Mouse (Mus musculus): ENCODE measurements around the gene Gm45808. TPM values are rescaled to one million over a fixed set of nuclear protein-coding genes. Genes with fewer than 3 reads are reported as not detected.
A peak's percentile ranks its signal among the peaks of the same experiment; 100 is the strongest.

The Gm45808 gene
- polyA plus RNA-seq, 1 experiment from 2014 or later: not detected

GRCm38 (mm10) chr7:45492951-45493350, 6.3 kb upstream of the Gm45808 start:
- Histone ChIP-seq H3K27me3 (ENCODE audit: control insufficient read depth, insufficient read depth, low read length) (no peaks in the 10 kb centered on the region), H3K4me1 (ENCODE audit: control insufficient read depth, insufficient read depth, low read length) (0 out of 2 replicates have a peak, but pooled peaks cover 3% of the 10 kb centered on the region), H3K9me3 (replicated peaks; ENCODE audit: control insufficient read depth, low read length) (no peaks in the 10 kb centered on the region), H3K27ac (ENCODE audit: low read depth, low read length) (no peak overlapping the region), H3K4me3 (ENCODE audit: low read depth, low read length) (no peak overlapping the region), H3K36me3 (ENCODE audit: control insufficient read depth, insufficient read depth, low read length) (peaks cover 29% of the 10 kb centered on the region), H3K9ac (ENCODE audit: low read depth, low read length) (no peak overlapping the region), H3K4me2 (no peak overlapping the region)
- WGBS (ENCODE audit: insufficient replicate concordance): 88% methylated on average over 5 of the region's 5 CpGs
- ATAC-seq (replicated peaks; ENCODE audit: insufficient number of reproducible peaks, low FRiP score, low TSS enrichment): no peak

GRCm38 (mm10) chr7:45492225-45492844, 5.7 kb upstream of the Gm45808 start:
- WGBS (ENCODE audit: insufficient replicate concordance): 91% methylated on average over 8 of the region's 8 CpGs
- H3K4me3 ChIP-seq (ENCODE audit: low read depth, low read length): no peak overlapping the region
- no peaks in the 10 kb centered on the region for H3K9me3 ChIP-seq (replicated peaks; ENCODE audit: control insufficient read depth, low read length)
- H3K27me3 ChIP-seq (ENCODE audit: control insufficient read depth, insufficient read depth, low read length): no peaks in the 10 kb centered on the region
- H3K27ac ChIP-seq (ENCODE audit: low read depth, low read length): no peak overlapping the region
- H3K9ac ChIP-seq (ENCODE audit: low read depth, low read length): no peak overlapping the region
- no peak overlapping the region for H3K4me2 ChIP-seq
- H3K4me1 ChIP-seq (ENCODE audit: control insufficient read depth, insufficient read depth, low read length): 0 out of 2 replicates have a peak, but pooled peaks cover 3% of the 10 kb centered on the region
- H3K36me3 ChIP-seq (ENCODE audit: control insufficient read depth, insufficient read depth, low read length): peaks cover 27% of the 10 kb centered on the region
- no peak for ATAC-seq (replicated peaks; ENCODE audit: insufficient number of reproducible peaks, low FRiP score, low TSS enrichment)

GRCm38 (mm10) chr7:45491264-45491663, 4.7 kb upstream of the Gm45808 start:
- ATAC-seq (replicated peaks; ENCODE audit: insufficient number of reproducible peaks, low FRiP score, low TSS enrichment): no peak
- no peak overlapping the region for H3K4me3 ChIP-seq (ENCODE audit: low read depth, low read length)
- H3K9ac ChIP-seq (ENCODE audit: low read depth, low read length): no peak overlapping the region
- H3K4me1 ChIP-seq (ENCODE audit: control insufficient read depth, insufficient read depth, low read length): 0 out of 2 replicates have a peak, but pooled peaks cover 3% of the 10 kb centered on the region
- H3K4me2 ChIP-seq: peak overlapping the region; percentile 27
- H3K36me3 ChIP-seq (ENCODE audit: control insufficient read depth, insufficient read depth, low read length): peaks cover 27% of the 10 kb centered on the region
- no peaks in the 10 kb centered on the region for H3K27me3 ChIP-seq (ENCODE audit: control insufficient read depth, insufficient read depth, low read length)
- H3K27ac ChIP-seq (ENCODE audit: low read depth, low read length): no peak overlapping the region
- WGBS (ENCODE audit: insufficient replicate concordance): 26% methylated on average over 3 of the region's 3 CpGs
- no peaks in the 10 kb centered on the region for H3K9me3 ChIP-seq (replicated peaks; ENCODE audit: control insufficient read depth, low read length)

- no peaks in the 10 kb centered on the region for H3K27me3 ChIP-seq (ENCODE audit: control insufficient read depth, insufficient read depth, low read length)
- no peaks in the 10 kb centered on the region for H3K9me3 ChIP-seq (replicated peaks; ENCODE audit: control insufficient read depth, low read length)
- H3K36me3 ChIP-seq (ENCODE audit: control insufficient read depth, insufficient read depth, low read length): peaks cover 27% of the 10 kb centered on the region
- 0 out of 2 replicates have a peak, but pooled peaks have one; percentile 12 for ATAC-seq (replicated peaks; ENCODE audit: insufficient number of reproducible peaks, low FRiP score, low TSS enrichment)
- no peak overlapping the region for H3K9ac ChIP-seq (ENCODE audit: low read depth, low read length)
- WGBS (ENCODE audit: insufficient replicate concordance): 40% methylated on average over 9 of the region's 9 CpGs
- 0 out of 2 replicates have a peak, but pooled peaks cover 3% of the 10 kb centered on the region for H3K4me1 ChIP-seq (ENCODE audit: control insufficient read depth, insufficient read depth, low read length)
- H3K4me3 ChIP-seq (ENCODE audit: low read depth, low read length): no peak overlapping the region
- no peak overlapping the region for H3K27ac ChIP-seq (ENCODE audit: low read depth, low read length)
- H3K4me2 ChIP-seq: peak overlapping the region; percentile 27
Observed at GRCm38 (mm10) chr7:45490822-45491221, 4.2 kb upstream of the Gm45808 start.

GRCm38 (mm10) chr7:45489578-45489977, 3.0 kb upstream of the Gm45808 start:
- ATAC-seq (replicated peaks; ENCODE audit: insufficient number of reproducible peaks, low FRiP score, low TSS enrichment): no peak
- H3K4me2 ChIP-seq: 0 out of 2 replicates have a peak overlapping the region, but pooled peaks have one; percentile 76
- WGBS (ENCODE audit: insufficient replicate concordance): 55% methylated on average over 7 of the region's 7 CpGs
- no peak overlapping the region for H3K9ac ChIP-seq (ENCODE audit: low read depth, low read length)
- H3K27ac ChIP-seq (ENCODE audit: low read depth, low read length): no peak overlapping the region
- 0 out of 2 replicates have a peak, but pooled peaks cover 3% of the 10 kb centered on the region for H3K4me1 ChIP-seq (ENCODE audit: control insufficient read depth, insufficient read depth, low read length)
- H3K9me3 ChIP-seq (replicated peaks; ENCODE audit: control insufficient read depth, low read length): no peaks in the 10 kb centered on the region
- H3K36me3 ChIP-seq (ENCODE audit: control insufficient read depth, insufficient read depth, low read length): peaks cover 17% of the 10 kb centered on the region
- no peaks in the 10 kb centered on the region for H3K27me3 ChIP-seq (ENCODE audit: control insufficient read depth, insufficient read depth, low read length)
- no peak overlapping the region for H3K4me3 ChIP-seq (ENCODE audit: low read depth, low read length)

GRCm38 (mm10) chr7:45488293-45489204, 1.9 kb upstream of the Gm45808 start, which contains the start of gene Dhdh:
Gene Dhdh (minus strand): TSS chr7:45488805.
- WGBS (ENCODE audit: insufficient replicate concordance): 6% methylated on average over 38 of the region's 38 CpGs
- Histone ChIP-seq H3K4me1 (ENCODE audit: control insufficient read depth, insufficient read depth, low read length) (0 out of 2 replicates have a peak, but pooled peaks cover 3% of the 10 kb centered on the region), H3K4me2 (peak within 1 kb of the TSS; percentile 76), H3K4me3 (ENCODE audit: low read depth, low read length) (peak within 1 kb of the TSS; percentile 55), H3K27ac (ENCODE audit: low read depth, low read length) (peak within 1 kb of the TSS; percentile 57; the same call in 1 of the 2 replicates), H3K9me3 (replicated peaks; ENCODE audit: control insufficient read depth, low read length) (no peaks in the 10 kb centered on the region), H3K27me3 (ENCODE audit: control insufficient read depth, insufficient read depth, low read length) (no peaks in the 10 kb centered on the region), H3K9ac (ENCODE audit: low read depth, low read length) (peak within 1 kb of the TSS; percentile 80), H3K36me3 (ENCODE audit: control insufficient read depth, insufficient read depth, low read length) (peaks cover 8% of the 10 kb centered on the region; the same call in 1 of the 2 replicates)
- ATAC-seq (replicated peaks; ENCODE audit: insufficient number of reproducible peaks, low FRiP score, low TSS enrichment): peak; percentile 31

GRCm38 (mm10) chr7:45487861-45488292, 1.3 kb upstream of the Gm45808 start:
- peaks cover 5% of the 10 kb centered on the region; the same call in 1 of the 2 replicates for H3K36me3 ChIP-seq (ENCODE audit: control insufficient read depth, insufficient read depth, low read length)
- H3K4me3 ChIP-seq (ENCODE audit: low read depth, low read length): peak overlapping the region; percentile 55
- no peak for ATAC-seq (replicated peaks; ENCODE audit: insufficient number of reproducible peaks, low FRiP score, low TSS enrichment)
- WGBS (ENCODE audit: insufficient replicate concordance): 29% methylated on average over 11 of the region's 11 CpGs
- no peaks in the 10 kb centered on the region for H3K9me3 ChIP-seq (replicated peaks; ENCODE audit: control insufficient read depth, low read length)
- H3K4me2 ChIP-seq: peak overlapping the region; percentile 76
- H3K9ac ChIP-seq (ENCODE audit: low read depth, low read length): peak overlapping the region; percentile 80
- H3K4me1 ChIP-seq (ENCODE audit: control insufficient read depth, insufficient read depth, low read length): 0 out of 2 replicates have a peak, but pooled peaks cover 3% of the 10 kb centered on the region
- H3K27me3 ChIP-seq (ENCODE audit: control insufficient read depth, insufficient read depth, low read length): no peaks in the 10 kb centered on the region
- H3K27ac ChIP-seq (ENCODE audit: low read depth, low read length): peak overlapping the region; percentile 54; the same call in 1 of the 2 replicates

- Histone ChIP-seq H3K27ac (ENCODE audit: low read depth, low read length) (no peak overlapping the region), H3K4me2 (no peak overlapping the region), H3K9me3 (replicated peaks; ENCODE audit: control insufficient read depth, low read length) (no peaks in the 10 kb centered on the region), H3K4me3 (ENCODE audit: low read depth, low read length) (no peak overlapping the region), H3K36me3 (ENCODE audit: control insufficient read depth, insufficient read depth, low read length) (no peaks in the 10 kb centered on the region), H3K4me1 (ENCODE audit: control insufficient read depth, insufficient read depth, low read length) (0 out of 2 replicates have a peak, but pooled peaks cover 3% of the 10 kb centered on the region), H3K27me3 (ENCODE audit: control insufficient read depth, insufficient read depth, low read length) (no peaks in the 10 kb centered on the region), H3K9ac (ENCODE audit: low read depth, low read length) (no peak overlapping the region)
- ATAC-seq (replicated peaks; ENCODE audit: insufficient number of reproducible peaks, low FRiP score, low TSS enrichment): no peak
- WGBS (ENCODE audit: insufficient replicate concordance): 49% methylated on average over 7 of the region's 7 CpGs
Observed at GRCm38 (mm10) chr7:45486158-45486557, 453 bp downstream of the Gm45808 start.

Data from heart, embryonic 11.5 days (tissue).